Mouse (Mus musculus): ENCODE data around the gene Rps27l. TPM values are rescaled to one million over a fixed set of nuclear protein-coding genes. Genes with fewer than 3 reads are reported as not detected.

Gene Rps27l
- total RNA-seq, 2 experiments from 2014 or later = 301 to 308 TPM

DNA sequence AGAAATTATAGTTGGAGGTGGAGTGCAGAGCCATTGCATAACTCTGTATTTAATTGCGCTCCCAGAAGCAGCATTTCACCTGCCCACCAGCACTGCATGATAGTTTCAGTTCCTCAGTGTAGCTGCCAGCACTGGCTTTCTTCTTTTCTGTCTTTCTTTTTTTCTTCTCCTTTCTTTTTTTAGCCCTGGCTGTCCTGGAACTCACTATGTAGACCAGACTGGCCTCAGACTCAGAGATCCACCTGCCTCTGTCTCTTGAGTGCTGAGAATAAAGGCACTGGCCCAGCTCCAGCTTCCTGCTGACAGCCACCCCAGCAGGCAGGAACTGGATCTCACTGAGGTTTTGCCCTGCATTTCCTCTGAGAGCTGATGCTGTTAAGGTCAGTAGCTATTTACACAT, 32.1 kb downstream of the Rps27l start:
- no peak for DNase-seq (ENCODE audit: low spot score in 2 of 2)

DNA sequence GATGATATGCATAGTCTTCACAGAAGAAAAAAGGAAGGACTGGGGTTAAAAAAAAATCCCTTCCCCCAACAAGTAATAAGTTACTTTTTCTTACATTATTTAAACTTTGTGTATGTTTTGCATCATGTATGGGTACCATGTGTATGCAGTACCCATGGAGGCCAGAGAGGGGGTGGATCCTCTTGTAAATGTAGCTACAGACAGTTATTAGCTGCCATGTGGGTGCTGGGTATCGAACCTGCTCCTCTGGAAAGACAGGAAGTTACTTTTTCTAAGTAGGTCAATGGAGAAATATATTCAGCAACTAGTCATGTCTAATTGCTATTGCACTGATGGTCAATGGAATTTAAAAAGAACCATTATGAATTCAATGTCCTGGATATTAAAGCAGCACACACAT, 32.6 kb downstream of the Rps27l start:
- DNase-seq (ENCODE audit: low spot score in 2 of 2) = no peak

DNA sequence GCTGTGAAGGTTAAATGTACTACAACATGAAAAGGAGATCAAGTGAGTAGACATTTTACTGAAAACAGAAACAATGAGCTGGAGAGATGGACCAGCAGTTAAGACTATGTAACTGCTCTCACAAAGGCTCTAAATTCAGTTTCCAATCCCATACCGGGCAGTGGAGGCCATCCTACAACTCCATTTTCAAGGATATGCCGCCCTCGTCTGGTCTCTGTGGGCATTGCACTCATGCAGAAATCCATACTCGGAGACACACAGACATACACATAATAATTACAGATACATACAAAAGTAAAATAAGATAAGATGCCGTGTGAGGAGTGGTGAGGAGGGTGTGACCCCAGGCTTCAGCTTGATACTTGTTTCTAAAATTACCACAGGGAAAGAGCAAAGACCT, 34.6 kb downstream of the Rps27l start:
- peak; percentile 45 to 66 for DNase-seq (ENCODE audit: low spot score in 2 of 2)

DNA sequence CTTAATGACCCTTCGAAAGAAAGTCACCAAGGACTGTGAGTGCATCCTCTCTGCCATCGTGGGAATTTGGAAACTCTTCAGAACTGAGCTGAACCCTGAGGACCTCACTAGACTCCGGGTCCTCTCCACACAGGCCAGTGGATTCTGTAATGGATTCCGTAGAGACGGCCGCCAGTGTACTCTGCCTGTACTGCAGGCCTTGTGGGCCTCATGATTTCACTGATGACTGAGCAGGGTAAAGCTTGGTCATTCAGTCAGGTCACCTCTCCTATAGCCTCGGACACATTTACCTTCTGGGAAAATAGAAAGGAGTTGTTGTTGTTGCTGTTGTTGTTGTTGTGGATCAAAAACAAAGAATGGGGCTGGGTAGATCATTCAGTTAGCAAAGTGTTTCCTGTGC, 36.2 kb downstream of the Rps27l start:
- DNase-seq (ENCODE audit: low spot score in 2 of 2) = no peak

DNA sequence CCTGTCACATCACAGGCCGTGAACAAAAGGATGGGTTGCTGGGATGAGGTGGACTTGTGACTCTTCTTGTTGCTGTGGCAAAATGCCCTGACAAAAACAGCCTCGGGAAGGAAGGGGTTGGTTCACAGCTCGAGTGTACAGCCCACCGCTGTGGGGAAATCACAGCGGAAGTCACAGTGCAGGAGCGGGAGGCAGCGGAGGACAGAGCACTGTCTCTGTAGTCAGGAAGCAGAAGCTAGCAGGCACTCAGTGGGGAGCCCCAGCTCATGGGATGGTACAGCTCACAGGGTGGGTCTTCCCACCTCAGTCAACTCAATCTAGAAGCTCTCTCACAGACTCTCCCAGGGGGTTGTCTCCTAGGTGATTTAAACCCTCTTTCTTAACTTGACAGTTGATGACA, 39.5 kb downstream of the Rps27l start:
- no peak for DNase-seq (ENCODE audit: low spot score in 2 of 2)

DNA sequence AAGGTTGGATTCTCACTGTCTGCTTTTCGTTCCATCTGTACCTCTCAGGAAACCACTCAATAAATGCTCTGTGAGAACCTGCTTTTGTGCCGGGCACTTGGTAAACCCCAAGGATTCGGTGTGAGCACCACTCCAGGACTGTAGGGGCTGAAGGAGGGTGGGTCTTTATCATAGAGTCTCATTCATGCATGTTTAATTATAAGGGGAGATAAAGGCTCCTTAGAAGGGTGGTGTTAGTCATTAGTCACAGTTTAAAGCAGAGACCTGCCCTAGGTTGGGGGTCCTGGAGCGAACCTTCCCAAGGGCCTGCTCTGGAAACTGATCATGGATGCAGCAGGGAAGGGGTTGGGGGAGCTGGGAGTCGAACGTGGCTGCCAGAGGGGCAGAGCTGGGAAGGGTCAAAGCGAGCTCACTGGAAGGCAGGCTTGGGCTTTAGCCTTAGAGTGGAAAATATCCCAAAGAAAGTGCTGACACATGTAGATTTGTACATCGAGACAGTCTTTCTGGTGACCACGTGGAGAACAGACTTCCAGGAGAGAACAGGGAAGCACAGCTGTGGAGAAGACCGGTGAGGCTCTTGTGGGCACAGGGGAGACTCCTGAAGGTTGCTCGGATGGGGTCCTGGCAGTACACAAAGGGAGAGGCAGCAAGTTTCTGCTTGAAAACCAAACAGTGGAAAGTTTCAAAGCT, 42.5 kb downstream of the Rps27l start:
- no peak for DNase-seq (ENCODE audit: low spot score in 2 of 2)

DNA sequence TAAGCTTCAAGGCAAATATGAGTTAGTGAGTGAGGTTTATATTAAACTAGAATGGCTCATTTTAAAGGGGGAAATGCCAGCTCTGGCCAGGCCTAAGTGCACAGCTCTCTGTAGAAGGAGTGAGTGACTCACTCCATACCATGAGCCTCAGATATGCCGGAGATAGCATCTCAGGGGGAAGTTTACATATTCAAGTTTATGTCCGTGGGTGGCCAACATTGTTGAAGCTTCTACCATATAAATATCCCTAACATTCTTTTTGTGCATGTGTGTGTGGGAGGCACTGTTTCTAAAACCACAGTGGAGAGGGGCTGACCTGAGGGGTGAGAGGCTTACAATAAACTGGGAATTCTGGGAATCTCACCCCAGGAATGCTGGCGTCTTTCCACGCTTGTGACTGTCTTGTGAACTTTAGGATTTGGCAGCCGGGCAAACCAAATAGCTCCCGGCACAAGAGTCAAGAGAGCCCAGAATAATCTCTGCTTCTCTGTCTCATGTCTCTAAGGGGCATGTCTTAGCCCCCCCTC, 43.1 kb downstream of the Rps27l start:
- no peak for DNase-seq (ENCODE audit: low spot score in 2 of 2)

DNA sequence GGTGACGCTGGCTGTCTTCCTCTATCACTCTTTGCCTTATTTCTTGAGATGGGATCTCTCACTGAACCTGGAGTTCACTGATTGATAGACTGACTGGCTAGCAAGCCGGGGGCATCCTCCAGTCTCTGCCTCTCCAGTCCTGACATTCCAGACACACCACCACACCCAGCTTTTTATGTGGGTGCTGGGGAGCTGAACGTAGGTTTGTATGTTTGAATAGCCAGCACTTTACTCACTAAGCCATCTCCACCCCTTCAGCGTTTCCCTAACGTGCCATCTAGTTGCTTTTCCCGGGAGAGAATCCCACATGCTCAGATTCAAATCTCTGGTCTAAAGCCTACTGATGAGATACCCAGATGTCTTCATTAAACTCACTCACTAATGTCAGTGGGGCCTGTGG, 43.7 kb downstream of the Rps27l start:
- no peak for DNase-seq (ENCODE audit: low spot score in 2 of 2)

DNA sequence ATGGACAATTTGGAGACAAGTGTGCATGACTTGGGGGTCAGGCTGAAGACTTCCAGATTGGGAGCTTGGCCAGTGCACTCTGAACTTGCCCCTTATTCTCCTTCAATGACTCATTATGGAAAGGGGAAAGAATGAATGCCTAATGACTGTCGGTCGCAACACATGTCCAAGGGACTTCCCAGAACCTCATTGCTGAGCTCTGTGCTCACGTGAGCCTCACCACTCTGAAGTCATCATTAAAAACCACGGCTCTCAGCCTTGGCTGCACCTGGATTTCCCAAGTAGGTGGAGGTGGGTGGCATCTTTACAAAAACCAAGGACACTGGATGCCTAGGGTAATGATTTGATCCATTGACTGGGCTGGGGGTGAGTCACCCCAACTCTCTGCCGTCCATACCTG, 44.2 kb downstream of the Rps27l start:
- no peak for DNase-seq (ENCODE audit: low spot score in 2 of 2)

DNA sequence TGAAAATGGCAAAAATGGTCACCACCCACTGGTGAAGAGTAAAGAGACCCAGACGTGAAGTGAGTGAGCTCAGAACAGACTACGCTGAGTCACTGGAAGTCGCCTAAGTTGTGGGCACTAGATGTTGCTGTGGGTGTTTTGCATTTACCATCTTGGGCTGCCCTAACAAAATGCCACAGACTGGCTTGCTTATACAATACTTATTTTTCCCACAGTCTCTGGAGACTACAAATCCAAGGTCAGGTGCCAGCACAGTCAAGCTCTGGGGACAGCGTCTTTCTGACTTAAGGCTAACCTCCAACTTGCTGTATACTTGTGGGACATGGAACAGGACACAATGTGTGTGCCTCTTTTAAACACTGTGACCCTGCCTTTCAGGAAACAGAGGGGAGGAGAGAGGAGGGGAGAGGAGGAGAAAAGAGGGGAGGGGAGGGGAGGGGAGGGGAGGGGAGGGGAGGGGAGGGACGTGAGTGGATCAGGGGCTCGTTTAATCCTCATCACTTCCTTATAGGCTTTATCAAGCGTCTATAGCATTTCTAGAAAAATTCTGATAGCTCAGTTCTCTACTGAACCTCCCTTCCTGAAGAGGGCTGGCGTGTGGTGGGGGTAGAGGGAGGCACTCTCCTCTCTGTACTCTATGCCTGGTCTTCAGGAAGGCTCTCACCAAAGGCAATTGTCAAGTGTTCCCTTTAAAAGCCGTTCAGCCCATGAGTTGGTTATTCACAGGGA, 45.3 kb downstream of the Rps27l start:
- DNase-seq (ENCODE audit: low spot score in 2 of 2) = no peak

DNA sequence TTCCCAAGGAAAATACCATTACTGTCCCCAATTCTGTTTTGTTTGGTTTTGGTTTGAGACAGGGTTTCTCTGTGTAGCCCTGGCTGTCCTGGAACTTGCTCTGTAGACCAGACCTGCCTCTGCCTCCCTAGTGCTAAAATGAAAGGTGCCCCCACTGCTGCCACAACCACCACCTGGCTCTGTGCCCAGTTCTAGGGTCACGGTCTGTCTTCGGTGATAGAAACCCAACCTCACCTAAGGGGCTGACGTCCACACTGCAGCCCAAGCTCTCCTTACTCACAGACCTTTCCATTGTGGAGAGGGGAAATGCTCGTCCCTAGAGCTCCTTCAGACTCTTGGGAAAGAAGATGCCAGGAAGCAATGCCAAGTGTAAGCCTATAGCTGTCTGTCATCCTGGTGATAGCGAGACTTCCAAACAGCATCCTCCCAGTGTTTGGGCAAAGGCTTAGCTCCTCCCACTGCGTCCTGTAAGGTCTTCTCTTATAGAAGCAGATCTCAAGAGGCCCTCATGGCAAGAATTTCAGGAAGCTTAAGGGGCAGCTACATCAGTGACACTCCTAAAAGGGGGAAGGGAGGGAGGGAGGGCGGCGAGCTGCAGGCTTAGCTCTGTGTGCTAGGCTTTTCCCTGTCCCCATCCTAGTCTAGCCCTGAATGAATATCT, 46.0 kb downstream of the Rps27l start:
- DNase-seq (ENCODE audit: low spot score in 2 of 2) = no peak

Other genes starting within 250 kb of the Rps27l start
- gene Car12, start 232.4 kb upstream of the Rps27l start, total RNA-seq (2021) = 10 to 100 TPM in 1 of 2 experiments, 1 to 10 TPM in 1; 1.9 to 21.5 TPM
- 1 to 10 TPM; 6.0 to 6.8 TPM for gene Aph1b, start 150.6 kb upstream of the Rps27l start, total RNA-seq (2021)
- under 1 TPM; 0.36 to 0.45 TPM for gene Gm10647, start 149.0 kb upstream of the Rps27l start, total RNA-seq (2021)
- gene Aph1c, start 111.4 kb upstream of the Rps27l start, total RNA-seq (2021) = 10 to 100 TPM in 1 of 2 experiments, 1 to 10 TPM in 1; 9.6 to 10.4 TPM
- gene Rab8b, start 26.4 kb upstream of the Rps27l start, total RNA-seq (2021) = 10 to 100 TPM; 27.5 to 28.2 TPM
- gene Lactb, start 29.4 kb downstream of the Rps27l start, total RNA-seq (2021) = 10 to 100 TPM; 14.5 TPM
- gene Tpm1, start 103.3 kb downstream of the Rps27l start, total RNA-seq (2021) = 100 to 1,000 TPM; 322 to 392 TPM

All from adrenal gland, postnatal 4 days (tissue).